Mouse (Mus musculus) embryonic facial prominence, embryonic 10.5 days (tissue): Measurements from ENCODE around the gene Ttc9b. TPM values are rescaled to one million over a fixed set of nuclear protein-coding genes. Genes with fewer than 3 reads are reported as not detected.

ENCODE experiments used
- DNase-seq: peaks from one replicate; pipeline ENCODE4 v3.0.0-alpha.2; 2017; ENCODE audit warnings: low spot score
- H3K27ac ChIP-seq: fragments of 300-500 bp; sonication (generic); replicated peaks from 2 replicates; pipeline ENCODE4 v1.5.1; 2016; ENCODE audit warnings: mild to moderate bottlenecking
- H3K27me3 ChIP-seq: fragments of 300-500 bp; sonication (generic); replicated peaks from 2 replicates; pipeline ENCODE4 v1.6.1; 2016; ENCODE audit warnings: low read depth, mild to moderate bottlenecking; ENCODE audit not compliant: poor library complexity, severe bottlenecking
- H3K36me3 ChIP-seq: fragments of 300-500 bp; sonication (generic); replicated peaks from 2 replicates; pipeline ENCODE4 v1.6.1; 2016; ENCODE audit warnings: mild to moderate bottlenecking, moderate library complexity
- H3K4me1 ChIP-seq: fragments of 300-500 bp; sonication (generic); 2 replicates; pipeline ENCODE4 v1.6.1; 2016
- H3K4me3 ChIP-seq: fragments of 300-500 bp; sonication (generic); 2 replicates; pipeline ENCODE4 v1.5.1; 2016; ENCODE audit warnings: mild to moderate bottlenecking, moderate library complexity
- H3K9me3 ChIP-seq: fragments of 300-500 bp; sonication (generic); 2 replicates; pipeline ENCODE4 v1.6.1; 2016; ENCODE audit warnings: mild to moderate bottlenecking
- WGBS: fragments of 180-500 bp; shearing (Covaris S2); methylation state at CpG from one replicate; pipeline ENCODE4 v1.1.7; 2016; 5-methylcytosine and 5-hydroxymethylcytosine counted together
- polyA plus RNA-seq: library from polyadenylated mRNA; unstranded; fragments of >200 nt; fragmentation: Nextera tagmentation; extraction: Ambion mirVana; gene quantifications from 2 replicates; pipeline ENCODE4 v1.2.1, GENCODE M21; 2016

The Ttc9b gene
- polyA plus RNA-seq: 1.6 and 1.9 TPM in 2 replicates

GRCm38 (mm10) chr7:27653681-27654437 is at the start of gene Ttc9b:
TSS of gene Ttc9b (plus strand) at chr7:27653915.
- 4% methylated on average over 62 of the region's 62 CpGs for WGBS
- peak; percentile 80 for DNase-seq
- peaks cover 21% of the 10 kb centered on the region for H3K4me1 ChIP-seq
- no peak within 1 kb of the TSS for H3K27ac ChIP-seq
- peaks cover 32% of the 10 kb centered on the region for H3K36me3 ChIP-seq
- H3K9me3 ChIP-seq: no peaks in the 10 kb centered on the region
- H3K4me3 ChIP-seq: peak within 1 kb of the TSS; percentile 57
- H3K27me3 ChIP-seq: peaks cover 68% of the 10 kb centered on the region

- H3K36me3 ChIP-seq: peaks cover 34% of the 10 kb centered on the region
- WGBS: 67% methylated on average over 5 of the region's 5 CpGs
- no peaks in the 10 kb centered on the region for H3K27me3 ChIP-seq
- no peak overlapping the region for H3K4me3 ChIP-seq
- H3K9me3 ChIP-seq: no peaks in the 10 kb centered on the region
- H3K4me1 ChIP-seq: peaks cover 46% of the 10 kb centered on the region
- DNase-seq: no peak
- no peak overlapping the region for H3K27ac ChIP-seq
These were observed 48.9 kb upstream of the Ttc9b start for GRCm38 (mm10) chr7:27604661-27605348.

- peak overlapping the region; percentile 19; the same call in 1 of the 2 replicates for H3K27ac ChIP-seq
- WGBS: 82% methylated on average over 9 of the region's 9 CpGs
- H3K9me3 ChIP-seq: no peaks in the 10 kb centered on the region
- no peak for DNase-seq
- H3K4me1 ChIP-seq: peaks cover 43% of the 10 kb centered on the region
- no peak overlapping the region for H3K4me3 ChIP-seq
- H3K36me3 ChIP-seq: peaks cover 43% of the 10 kb centered on the region
- H3K27me3 ChIP-seq: no peaks in the 10 kb centered on the region
These were observed 48.0 kb upstream of the Ttc9b start for GRCm38 (mm10) chr7:27605499-27606285.

- H3K4me1 ChIP-seq: peaks cover 38% of the 10 kb centered on the region
- no peaks in the 10 kb centered on the region for H3K27me3 ChIP-seq
- no peak for DNase-seq
- 0 out of 2 replicates have a peak overlapping the region, but pooled peaks have one; percentile 55 for H3K27ac ChIP-seq
- H3K4me3 ChIP-seq: no peak overlapping the region
- WGBS: 64% methylated on average over 10 of the region's 10 CpGs
- H3K9me3 ChIP-seq: no peaks in the 10 kb centered on the region
- peaks cover 51% of the 10 kb centered on the region for H3K36me3 ChIP-seq
These were observed 47.0 kb upstream of the Ttc9b start for GRCm38 (mm10) chr7:27606481-27607254.

GRCm38 (mm10) chr7:27607580-27607979 is 46.1 kb upstream of the Ttc9b start:
- H3K36me3 ChIP-seq: peaks cover 53% of the 10 kb centered on the region
- no peak for DNase-seq
- peak overlapping the region; percentile 35 for H3K27ac ChIP-seq
- WGBS: 81% methylated on average over 5 of the region's 5 CpGs
- no peaks in the 10 kb centered on the region for H3K27me3 ChIP-seq
- H3K4me1 ChIP-seq: peaks cover 37% of the 10 kb centered on the region
- H3K9me3 ChIP-seq: no peaks in the 10 kb centered on the region
- H3K4me3 ChIP-seq: no peak overlapping the region

- Histone ChIP-seq H3K4me3 (no peak overlapping the region), H3K9me3 (no peaks in the 10 kb centered on the region), H3K27me3 (no peaks in the 10 kb centered on the region), H3K27ac (no peak overlapping the region; the same call in 1 of the 2 replicates), H3K36me3 (peaks cover 49% of the 10 kb centered on the region), H3K4me1 (peaks cover 37% of the 10 kb centered on the region)
- DNase-seq: no peak
- 88% methylated on average over 3 of the region's 3 CpGs for WGBS
These were observed 45.6 kb upstream of the Ttc9b start for GRCm38 (mm10) chr7:27608130-27608529.

- H3K27me3 ChIP-seq: no peaks in the 10 kb centered on the region
- H3K27ac ChIP-seq: no peak overlapping the region
- H3K36me3 ChIP-seq: peaks cover 46% of the 10 kb centered on the region
- DNase-seq: no peak
- no peaks in the 10 kb centered on the region for H3K9me3 ChIP-seq
- peaks cover 37% of the 10 kb centered on the region for H3K4me1 ChIP-seq
- no peak overlapping the region for H3K4me3 ChIP-seq
- WGBS: 93% methylated on average over 4 of the region's 4 CpGs
These were observed 44.4 kb upstream of the Ttc9b start for GRCm38 (mm10) chr7:27609285-27609684.

DNA sequence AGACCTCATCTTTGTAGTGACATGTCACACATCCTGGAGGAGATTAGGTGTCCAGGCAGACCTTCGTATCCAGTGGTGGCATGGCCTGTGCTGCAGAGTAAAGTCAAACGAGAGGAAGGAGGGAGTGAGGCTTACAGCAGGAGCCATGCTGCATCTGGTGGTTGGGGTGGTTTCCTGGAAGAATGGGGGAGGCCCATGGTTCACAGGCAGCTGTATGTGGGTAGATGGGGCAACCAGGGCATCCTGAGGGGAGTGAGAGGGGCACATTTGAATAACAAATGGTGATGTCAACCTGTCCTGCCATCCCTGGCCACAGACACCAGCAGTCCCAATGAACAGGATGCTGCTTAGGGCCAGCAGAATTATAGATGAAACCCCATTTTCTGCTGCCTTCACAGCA is 44.0 kb upstream of the Ttc9b start:
- 83% methylated on average over 2 of the region's 2 CpGs for WGBS
- H3K27ac ChIP-seq: no peak overlapping the region
- H3K27me3 ChIP-seq: no peaks in the 10 kb centered on the region
- no peaks in the 10 kb centered on the region for H3K9me3 ChIP-seq
- H3K4me3 ChIP-seq: no peak overlapping the region
- DNase-seq: no peak
- peaks cover 33% of the 10 kb centered on the region for H3K4me1 ChIP-seq
- peaks cover 46% of the 10 kb centered on the region for H3K36me3 ChIP-seq

DNA sequence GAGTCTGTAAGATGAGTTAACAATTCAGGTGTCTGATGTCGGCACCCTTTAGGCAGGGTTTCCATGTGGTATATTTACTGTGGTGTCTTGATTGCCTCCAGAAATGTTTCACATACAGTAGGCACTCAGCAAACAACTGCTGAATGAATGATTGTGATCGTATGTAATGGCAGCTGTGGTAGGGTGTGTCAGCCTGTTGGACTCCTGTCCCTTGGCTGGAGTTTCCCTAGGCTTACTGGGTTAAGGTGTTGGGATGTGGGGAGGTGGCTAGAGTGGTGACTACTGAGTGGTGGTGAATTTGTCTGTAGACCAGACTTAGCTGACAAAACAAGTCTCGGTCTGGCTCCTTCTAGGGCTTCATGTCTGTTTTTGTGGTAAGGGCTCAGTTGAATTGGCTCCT is 43.3 kb upstream of the Ttc9b start:
- no peak for DNase-seq
- Histone ChIP-seq H3K4me1 (peaks cover 29% of the 10 kb centered on the region), H3K27ac (no peak overlapping the region), H3K36me3 (peaks cover 46% of the 10 kb centered on the region), H3K4me3 (no peak overlapping the region), H3K27me3 (no peaks in the 10 kb centered on the region), H3K9me3 (no peaks in the 10 kb centered on the region)
- WGBS: 94% methylated on average over 3 of the region's 3 CpGs

DNA sequence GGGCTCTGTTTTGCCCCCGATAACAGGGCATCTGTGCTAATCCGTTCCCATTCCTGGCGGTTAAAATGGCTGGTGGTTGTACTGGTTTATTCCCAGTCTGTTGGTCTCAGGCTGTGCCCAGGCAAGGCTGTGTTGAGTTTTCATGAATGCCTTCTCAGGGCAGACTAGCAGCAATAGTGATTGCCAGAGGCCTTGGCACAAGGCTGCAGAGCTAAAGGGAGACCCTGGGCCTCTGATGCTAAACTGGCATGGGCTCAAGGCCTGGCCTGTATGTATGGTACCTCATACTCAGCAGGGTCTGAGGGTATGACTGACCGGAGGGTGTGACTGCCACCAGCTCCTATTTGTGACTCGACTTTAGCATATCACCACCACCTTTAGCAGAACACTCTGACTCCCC is 42.8 kb upstream of the Ttc9b start:
- peaks cover 24% of the 10 kb centered on the region for H3K4me1 ChIP-seq
- H3K9me3 ChIP-seq: no peaks in the 10 kb centered on the region
- H3K4me3 ChIP-seq: no peak overlapping the region
- H3K36me3 ChIP-seq: peaks cover 47% of the 10 kb centered on the region
- no peaks in the 10 kb centered on the region for H3K27me3 ChIP-seq
- H3K27ac ChIP-seq: no peak overlapping the region
- DNase-seq: no peak
- 88% methylated on average over 5 of the region's 5 CpGs for WGBS

GRCm38 (mm10) chr7:27612940-27613339 is 40.8 kb upstream of the Ttc9b start:
- Histone ChIP-seq H3K9me3 (no peaks in the 10 kb centered on the region), H3K4me1 (peaks cover 4% of the 10 kb centered on the region; the same call in 1 of the 2 replicates), H3K36me3 (peaks cover 61% of the 10 kb centered on the region), H3K27me3 (no peaks in the 10 kb centered on the region), H3K4me3 (no peak overlapping the region), H3K27ac (no peak overlapping the region)
- WGBS: 83% methylated on average over 4 of the region's 4 CpGs
- no peak for DNase-seq
